Mouse (Mus musculus): Measurements from ENCODE around the gene Adamts15.
A peak's percentile ranks its signal among the peaks of the same experiment; 100 is the strongest.

The Adamts15 gene

DNA sequence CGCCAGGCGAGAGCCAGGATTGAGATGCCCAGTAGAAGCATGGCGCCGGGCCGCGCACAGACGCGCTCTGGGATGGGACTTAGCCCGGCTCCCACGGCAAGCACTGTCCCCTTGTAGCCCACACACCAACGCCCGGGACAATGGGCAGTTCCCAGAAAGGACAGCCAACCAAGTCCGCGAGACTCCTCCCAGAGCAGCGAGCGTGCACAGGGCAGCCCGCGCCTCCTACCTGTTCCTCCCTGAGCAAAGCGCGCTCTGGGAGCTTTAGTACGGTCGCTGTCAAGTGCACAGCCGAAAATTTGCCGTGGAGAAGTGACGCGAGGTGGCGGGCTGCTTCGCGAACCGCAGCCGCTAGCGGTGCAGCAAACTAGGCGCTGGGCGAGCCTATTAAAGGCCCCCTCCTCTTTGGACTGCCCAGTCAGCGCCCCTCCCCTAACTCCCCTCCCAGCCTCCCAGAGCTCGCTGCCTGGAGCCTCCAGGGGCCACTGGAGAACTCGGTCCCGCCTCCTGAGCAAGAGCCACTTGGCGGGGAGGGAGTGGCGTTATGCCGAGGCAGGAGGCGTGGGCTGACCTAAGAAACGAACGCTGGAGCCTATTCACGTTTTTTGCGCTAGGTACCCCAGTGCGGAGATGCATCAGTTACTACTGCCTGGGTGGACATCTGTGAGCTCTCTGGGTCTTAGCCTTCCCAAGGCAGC lies at the start of gene Adamts15:
Adamts15 (minus strand) TSS at position 256 of the 698 bp plus-strand sequence.
- peak; percentile 45 to 46 for DNase-seq (ENCODE audit: low spot score in 2 of 2)

DNA sequence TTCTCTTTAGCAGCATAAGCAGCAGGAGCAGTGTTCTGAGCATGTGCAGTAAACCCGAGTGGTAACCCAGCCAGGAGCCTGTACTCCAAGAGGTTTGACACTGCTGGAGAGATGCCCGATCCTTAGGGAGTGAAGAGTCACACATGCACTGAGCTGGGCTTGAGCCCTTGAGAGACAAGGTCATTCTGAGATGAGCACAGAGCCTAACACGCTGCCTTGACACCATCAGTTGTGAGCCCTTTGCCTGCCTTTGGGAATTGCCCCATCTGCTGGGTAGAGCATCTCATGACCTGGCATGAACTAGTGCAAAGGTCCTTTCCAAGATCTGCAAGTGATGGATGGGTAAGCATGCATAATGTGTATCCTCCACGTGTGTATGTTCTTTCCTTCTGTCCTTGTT lies 49.7 kb upstream of the Adamts15 start:
- DNase-seq (ENCODE audit: low spot score in 2 of 2) = no peak

DNA sequence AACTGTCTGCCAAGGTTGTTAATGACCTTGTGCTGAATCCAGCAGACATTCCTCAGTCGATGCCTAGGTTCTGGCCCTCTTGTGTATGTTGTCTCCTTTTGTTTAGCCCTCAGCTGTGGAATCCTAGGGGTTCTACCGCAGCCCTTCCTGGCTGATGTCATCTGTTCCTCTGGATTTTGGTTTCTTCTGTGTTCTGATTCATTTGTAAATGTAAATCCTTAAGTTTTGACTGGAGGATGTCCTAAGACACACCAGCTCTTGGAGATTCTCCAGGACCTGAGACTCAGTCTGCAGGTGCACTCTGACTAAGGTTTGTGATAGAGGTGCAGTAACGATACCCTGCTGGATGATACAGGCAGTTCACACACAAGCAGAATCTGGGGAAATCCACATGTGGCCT lies 47.7 kb upstream of the Adamts15 start:
- DNase-seq (ENCODE audit: low spot score in 2 of 2) = no peak

DNA sequence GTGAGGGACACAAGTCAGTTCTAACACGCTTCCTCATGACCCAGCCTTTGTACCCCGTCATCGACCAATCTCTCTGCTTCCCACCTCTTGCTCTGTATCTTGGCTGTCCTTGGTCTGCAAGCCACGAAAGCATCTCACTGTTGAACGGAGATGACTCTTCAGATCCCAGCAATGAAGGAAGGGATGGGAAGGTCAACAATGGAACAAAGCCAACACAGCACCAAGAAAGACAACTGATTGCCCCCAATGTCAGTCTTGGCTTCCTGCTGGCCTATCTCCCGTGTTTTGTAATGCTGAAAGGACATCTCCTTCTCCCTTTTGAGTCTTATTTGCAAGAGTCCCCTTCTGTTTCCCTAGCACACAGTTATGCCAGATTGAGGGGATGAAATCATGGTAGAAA lies 45.9 kb upstream of the Adamts15 start:
- no peak for DNase-seq (ENCODE audit: low spot score in 2 of 2)

DNA sequence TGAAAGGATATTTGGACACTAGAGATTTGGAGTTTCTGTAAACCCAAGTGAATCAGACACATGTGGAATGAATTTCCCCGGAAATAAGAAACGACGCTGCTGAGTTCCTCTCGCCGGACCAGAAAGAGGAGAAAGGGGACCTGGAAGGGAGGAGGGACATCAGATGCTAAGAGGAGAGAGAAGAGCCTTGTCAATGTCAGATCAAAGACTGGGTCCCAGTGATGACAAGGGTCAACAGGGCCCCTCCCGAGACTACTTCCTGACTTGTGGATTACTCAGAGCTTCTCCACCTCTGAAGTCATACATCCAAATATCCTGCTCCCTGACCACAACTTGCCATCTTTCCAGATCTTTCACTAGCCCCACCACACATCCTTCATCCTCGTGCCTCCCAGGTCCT lies 44.6 kb upstream of the Adamts15 start:
- DNase-seq (ENCODE audit: low spot score in 2 of 2) = no peak

DNA sequence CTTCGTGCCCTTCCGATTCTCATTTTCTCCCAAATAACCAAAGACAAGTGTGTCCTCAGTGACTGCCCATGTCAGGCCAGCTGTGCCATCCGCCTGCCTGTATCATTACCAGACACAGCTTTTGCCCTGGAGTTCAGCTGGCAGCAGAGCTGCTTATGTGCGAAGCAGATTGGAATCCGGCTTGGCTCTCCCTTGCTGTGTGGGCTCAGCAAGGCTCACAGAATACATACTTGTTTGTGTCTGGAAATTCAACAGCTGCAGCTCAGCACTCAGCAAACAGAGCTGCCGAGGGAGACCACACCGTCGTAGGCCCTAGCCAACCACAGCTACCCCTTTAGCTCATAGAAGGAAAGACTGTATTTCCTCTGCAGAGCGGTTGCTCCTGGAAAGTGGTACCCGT lies 42.4 kb upstream of the Adamts15 start:
- peak; percentile 24 to 45 for DNase-seq (ENCODE audit: low spot score in 2 of 2)

DNA sequence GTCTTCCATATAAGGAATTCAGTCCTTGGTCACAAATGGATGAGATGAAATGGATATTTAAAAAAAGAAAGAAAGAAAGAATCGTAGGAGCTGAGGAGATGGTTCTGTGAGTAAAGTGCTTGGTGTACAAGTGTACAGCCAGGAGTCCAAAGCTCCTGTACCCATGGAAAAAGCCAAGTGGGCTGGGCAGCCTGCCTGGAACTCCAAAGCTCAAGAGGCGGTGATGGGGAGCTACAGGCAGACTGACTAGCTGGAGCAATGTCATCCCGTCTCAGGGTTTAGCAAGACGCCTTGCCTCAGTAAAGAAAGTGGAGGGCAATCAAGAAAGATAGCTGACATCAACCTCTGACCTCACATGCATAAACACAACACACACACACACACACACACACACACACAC lies 41.5 kb upstream of the Adamts15 start:
- DNase-seq (ENCODE audit: low spot score in 2 of 2) = no peak

DNA sequence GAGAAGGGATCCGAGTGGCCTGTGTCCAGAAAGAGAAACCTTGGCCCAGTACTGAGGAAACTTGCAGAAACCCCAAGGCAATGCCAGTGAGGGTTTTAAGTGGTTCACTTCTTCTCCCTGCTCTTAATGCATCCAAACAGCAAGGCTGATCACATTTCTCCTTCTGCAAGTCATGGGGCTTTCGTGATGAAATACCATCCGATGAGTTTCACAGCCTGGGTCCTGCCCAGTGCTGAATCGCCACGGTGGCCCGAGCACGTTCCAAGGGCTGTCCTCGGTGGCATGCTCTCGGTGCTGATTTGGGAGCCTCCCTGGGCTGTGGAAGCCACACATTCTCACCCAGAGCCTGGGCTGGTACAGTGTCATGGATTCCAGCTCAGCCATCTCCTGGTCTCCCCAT lies 33.0 kb upstream of the Adamts15 start:
- no peak for DNase-seq (ENCODE audit: low spot score in 2 of 2)

DNA sequence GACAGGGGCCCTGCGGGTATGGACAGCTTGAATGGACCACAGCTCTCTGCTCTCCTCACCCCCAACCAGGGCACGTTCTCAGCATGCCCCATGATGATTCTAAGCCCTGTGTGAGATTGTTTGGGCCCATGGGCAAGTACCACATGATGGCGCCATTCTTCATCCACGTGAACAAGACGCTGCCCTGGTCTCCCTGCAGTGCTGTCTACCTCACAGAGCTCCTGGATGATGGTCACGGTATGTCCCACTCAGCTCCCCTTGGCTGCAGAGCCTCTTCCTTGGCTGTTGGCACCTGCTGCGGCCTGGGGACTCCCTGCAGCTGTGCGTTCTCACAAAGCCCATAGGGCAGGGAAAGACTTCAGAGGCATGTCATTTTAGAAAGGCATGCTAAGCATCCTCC lies 31.0 kb upstream of the Adamts15 start:
- no peak for DNase-seq (ENCODE audit: low spot score in 2 of 2)

DNA sequence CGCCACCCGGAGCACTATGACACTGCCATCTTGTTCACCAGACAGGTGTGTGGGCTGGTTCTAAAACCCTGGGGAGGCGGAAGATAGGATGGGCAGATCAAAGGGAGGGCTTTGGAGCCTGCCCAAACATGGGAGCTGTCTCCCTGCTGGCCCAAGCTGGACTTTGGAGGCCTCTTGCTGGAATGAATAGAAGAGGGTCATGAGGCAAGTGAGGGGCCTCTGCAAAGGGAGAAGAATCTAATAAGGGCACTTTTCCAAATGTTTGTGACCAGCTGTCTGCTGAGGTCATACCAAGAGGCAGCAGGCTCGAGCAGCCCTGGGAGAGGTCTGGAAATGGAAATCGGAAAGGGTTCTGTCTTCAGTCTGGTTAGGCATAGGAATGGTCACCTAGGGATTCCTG lies 29.2 kb upstream of the Adamts15 start:
- DNase-seq (ENCODE audit: low spot score in 2 of 2) = no peak

DNA sequence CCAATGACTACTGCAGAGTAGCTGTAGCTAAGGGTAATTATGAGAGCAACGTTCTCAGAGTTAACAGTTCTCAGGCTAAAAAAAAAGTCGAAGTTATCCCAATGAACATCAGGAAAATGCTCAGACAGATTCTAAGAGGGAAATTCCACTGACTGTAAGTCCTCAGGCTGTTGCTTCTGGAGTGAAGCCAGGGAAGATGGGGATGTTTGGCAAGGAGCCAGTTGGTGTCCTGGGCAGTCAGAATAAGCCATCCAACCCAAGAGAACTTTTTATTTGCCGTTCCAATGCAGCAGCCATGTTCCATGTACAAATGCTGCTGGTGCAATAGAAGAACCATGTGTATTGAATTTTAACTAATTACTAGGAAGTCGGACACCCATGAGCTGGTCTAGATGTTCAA lies 28.3 kb upstream of the Adamts15 start:
- DNase-seq (ENCODE audit: low spot score in 2 of 2) = no peak

DNA sequence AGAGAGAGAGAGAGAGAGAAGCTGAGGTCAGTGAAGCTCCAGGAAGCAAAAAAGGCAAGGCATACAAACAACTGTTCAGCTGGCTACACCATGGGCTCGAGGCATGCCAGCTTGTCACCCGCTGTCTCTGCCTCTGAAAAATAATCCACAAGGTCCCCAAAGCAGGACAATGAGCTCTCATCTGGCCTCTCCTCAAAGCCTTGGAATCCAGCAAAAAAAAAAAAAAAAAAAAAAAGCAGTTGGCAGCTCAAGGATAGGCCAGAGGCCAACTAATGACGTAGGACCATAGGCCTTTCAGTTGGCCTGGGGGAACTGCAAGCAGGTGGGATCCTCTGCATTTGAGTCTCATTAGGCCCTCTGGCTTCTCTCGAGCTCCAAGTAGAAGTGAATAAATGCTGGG lies 27.7 kb upstream of the Adamts15 start:
- no peak for DNase-seq (ENCODE audit: low spot score in 2 of 2)

DNA sequence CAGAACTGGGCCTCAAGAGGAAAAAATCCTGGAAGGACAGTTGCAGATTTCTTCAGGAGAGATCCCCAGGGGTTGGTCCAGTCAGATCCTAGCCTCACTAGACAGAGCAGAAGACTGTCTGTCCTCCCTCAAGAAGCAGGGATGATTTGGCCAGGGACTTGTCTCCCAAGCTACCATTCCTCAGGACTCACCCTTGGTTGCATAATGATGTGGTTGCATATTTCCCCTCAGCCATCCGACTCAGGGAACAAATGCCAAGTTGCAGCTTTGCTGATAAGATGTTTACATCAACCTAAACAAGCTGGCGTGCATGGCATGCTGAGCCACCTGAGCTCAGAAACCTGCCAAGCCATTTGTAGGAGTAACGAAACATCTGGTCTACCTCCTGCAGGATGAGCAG lies 27.2 kb upstream of the Adamts15 start:
- DNase-seq (ENCODE audit: low spot score in 2 of 2) = no peak

DNA sequence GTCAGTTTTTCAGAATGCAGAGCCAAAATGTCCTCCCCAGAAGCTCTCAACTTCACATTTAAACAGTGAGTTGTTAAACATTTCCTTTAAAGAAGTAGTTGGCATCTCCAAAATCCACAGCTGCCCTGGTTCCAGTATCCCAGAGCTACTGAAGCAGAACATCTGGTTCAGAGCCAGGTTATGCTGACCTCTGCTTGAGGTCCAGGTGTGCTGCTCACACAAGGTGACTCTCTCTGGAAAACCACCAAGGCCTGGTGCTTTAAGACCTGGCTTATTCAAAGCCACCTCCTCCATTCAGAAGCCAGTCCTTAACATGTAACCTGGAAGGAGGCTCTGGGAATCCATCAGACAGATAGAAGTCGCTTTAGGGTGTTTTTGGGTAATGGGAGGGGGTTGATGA lies 23.0 kb upstream of the Adamts15 start:
- no peak for DNase-seq (ENCODE audit: low spot score in 2 of 2)

DNA sequence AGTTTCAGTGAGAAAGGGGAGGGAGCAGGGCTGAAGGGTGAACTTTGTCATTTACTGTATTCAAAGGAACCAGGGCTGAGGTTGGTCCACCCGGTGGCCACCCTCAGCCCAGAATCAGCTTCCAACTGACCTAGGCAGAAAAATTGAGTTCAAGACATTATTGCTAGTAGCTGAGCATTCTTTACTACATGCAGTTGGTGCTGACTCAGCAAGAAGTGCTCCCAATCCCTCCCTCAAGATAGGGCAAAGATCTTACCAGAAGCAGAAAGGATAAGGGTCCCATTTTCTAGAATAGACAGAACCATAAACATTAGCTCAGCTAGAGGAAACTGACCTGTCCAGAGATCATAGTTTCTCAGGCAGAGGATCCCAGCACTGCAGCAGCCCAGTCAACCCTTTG lies 22.0 kb upstream of the Adamts15 start:
- DNase-seq (ENCODE audit: low spot score in 2 of 2) = no peak

DNA sequence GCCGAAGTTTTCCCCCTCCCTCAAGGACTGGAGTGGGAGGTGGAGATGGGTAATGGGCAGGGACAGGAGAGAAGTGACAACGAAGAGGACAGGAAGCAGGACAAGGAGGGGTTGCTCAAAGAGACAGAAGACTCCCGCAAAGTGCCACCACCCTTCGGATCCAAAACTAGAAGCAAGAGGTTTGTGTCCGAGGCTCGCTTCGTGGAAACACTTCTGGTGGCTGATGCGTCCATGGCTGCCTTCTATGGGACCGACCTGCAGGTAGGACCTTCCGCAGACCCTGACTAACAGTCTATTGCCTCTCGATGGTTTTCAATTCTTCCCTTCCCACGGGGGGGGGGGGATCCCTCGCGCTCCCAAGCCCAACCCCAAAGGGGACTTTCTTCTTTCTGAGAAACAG lies 21.1 kb upstream of the Adamts15 start:
- DNase-seq (ENCODE audit: low spot score in 2 of 2) = no peak

DNA sequence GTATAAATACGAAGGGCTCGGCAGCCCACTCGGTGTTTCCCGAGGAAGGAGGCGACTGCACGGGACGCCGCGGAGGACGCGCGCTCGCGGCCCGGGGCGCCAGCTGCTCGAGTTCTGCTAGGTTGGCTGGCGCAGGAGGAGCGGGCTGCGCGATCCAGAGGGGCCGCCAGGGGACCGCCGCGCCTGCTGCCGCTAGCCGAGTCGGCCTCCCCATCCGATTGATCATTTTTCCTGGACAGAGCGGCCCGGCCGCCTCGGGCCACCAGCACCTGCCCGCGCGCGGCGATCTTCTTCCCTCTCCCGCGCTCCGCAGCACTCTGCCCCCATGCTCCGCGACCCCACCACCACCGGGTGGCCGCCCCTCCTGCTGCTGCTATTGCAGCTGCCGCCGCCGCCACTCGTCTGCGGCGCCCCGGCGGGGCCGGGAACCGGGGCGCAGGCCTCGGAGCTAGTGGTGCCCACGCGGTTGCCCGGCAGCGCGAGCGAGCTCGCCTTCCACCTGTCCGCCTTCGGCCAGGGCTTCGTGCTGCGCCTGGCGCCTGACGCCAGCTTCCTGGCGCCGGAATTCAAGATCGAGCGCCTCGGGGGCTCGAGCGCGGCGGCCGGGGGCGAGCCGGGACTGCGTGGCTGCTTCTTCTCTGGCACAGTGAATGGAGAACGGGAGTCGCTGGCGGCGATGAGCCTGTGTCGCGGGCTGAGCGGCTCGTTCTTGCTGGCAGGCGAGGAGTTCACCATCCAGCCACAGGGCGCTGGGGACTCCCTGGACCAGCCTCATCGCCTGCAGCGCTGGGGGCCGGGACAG lies 20.5 kb upstream of the Adamts15 start, which contains the start of gene Adamts8:
Adamts8 (plus strand) TSS at position 51 of the 802 bp plus-strand sequence.
- DNase-seq (ENCODE audit: low spot score in 2 of 2) = peak; percentile 41 to 50

DNA sequence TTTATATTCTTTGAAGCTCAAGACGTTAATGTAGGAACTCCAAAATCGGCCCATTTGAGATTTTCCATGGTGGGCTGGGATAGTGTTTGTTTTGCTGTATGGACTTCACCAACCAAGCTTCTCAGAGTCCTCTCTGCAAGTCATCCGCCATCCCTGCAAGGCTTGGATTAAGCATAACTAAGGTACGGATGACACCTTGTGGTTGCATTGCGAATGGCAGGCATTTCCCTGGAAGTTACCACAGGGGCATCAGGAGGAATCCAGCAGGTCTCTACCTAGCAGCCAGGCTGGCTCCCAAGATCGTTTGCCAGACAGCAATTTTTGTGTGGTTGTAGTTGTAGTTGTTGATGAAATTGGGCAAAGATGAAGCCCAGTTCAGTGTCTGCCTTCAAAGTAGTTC lies 18.1 kb upstream of the Adamts15 start:
- DNase-seq (ENCODE audit: low spot score in 2 of 2) = peak; percentile 93 to 95

DNA sequence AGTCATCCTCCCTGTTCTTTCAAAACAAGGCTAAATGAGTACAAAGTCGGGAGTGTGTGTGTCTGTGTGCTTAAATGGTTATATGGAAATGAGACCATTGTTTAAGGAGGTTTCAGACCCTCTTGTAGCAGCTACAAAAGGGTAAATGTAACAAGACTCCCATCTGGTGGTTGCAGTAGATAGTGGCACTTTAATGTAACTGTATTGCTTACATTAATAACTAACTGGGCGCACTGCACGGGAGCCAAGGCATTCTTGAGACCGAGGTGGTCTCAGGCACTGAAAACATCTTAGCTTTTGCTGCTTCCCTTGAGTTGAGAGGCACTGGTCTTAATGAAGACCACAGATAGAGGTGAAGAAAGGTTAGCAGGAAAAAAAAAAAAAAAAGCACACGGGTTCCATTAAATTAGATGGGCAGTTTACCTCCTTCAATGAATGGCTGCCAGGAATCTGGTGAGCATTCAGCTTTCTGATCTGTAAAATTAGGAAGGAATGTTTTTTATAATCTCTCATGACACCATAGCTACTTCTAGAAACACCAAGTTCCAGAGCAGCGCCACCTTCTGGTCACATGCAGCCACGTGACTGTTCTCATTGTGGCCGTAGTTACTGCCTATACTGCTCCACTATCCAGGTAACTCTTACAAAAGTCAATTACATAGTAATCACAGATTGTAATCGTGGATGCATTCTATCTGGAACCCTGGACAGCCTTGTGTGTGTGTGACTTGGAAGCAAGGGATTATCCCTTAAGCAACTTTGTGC lies 14.6 kb upstream of the Adamts15 start:
- peak in 1 of 2 experiments; percentile 70 for DNase-seq (ENCODE audit: low spot score in 2 of 2)

DNA sequence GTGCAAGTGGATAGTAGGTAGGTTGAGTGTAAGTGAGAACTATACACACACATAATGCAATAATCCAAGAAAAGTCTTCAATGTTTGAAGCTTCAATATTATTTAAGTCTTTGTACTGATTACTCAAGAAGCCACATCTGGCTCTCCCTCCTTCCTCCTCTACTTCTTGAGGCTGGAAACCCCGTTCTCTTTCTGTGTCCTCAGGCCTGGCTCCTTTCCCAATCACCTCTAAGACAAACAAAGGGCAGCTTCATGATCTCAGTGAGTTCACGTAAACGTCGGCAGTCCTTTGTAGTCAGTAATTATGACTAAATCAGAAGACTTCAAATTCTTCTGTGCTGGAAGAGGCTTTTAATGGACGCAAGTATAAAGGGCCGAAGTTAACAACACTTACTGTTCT lies 12.6 kb upstream of the Adamts15 start:
- no peak for DNase-seq (ENCODE audit: low spot score in 2 of 2)

DNA sequence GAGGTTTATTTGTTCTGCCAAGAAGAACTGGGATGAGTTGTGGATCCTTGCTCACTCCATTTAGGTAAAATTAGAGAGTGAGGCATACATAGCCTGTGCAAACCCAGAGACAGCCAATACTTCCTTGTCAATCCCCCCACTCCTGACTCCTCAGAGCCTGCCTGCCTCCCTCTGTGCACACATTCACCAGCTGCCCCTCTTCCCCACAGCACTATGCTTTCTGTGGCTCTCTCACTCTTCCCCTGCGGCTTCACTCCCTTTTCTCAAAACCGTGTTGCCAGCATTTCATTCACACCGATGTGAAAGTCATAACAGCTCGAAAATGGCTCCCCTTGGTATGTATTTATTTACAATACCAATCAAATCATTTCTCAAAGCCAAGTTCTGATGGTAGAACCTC lies 10.1 kb upstream of the Adamts15 start:
- DNase-seq (ENCODE audit: low spot score in 2 of 2) = no peak

DNA sequence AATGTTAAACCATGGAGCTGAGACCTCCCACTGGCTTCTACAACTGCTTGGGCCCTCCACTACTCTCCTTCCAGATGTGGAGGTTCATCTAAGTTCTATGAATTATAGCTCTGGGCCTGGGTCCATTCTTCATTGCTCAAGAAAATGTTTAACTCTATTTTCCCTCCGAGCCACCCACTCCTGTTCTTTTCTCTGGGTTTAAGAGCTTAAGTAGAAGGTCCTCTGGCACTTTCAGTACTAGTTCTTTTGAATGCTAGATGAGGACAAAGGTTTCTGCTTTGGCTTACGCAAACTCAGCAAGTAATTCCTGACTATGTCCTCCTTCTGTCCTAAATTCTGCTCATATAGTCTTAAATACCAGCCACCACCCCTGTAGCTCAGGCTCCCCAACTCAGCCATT lies 6.5 kb upstream of the Adamts15 start:
- DNase-seq (ENCODE audit: low spot score in 2 of 2) = no peak

Data from frontal cortex, postnatal 36 days (tissue).